Mouse (Mus musculus) megakaryocyte, adult 5-6 weeks (primary cell): ENCODE results near the gene Omp. TPM values are rescaled to one million over a fixed set of nuclear protein-coding genes. Genes with fewer than 3 reads are reported as not detected.

ENCODE experiments used
- ATAC-seq: 2 replicates; pipeline ENCODE4 v1.8.0; 2016; ENCODE audit warnings: mild to moderate bottlenecking, inconsistent platforms; ENCODE audit not compliant: poor library complexity, severe bottlenecking
- total RNA-seq, 2 experiments: library from RNA; stranded (forward) in 1 of 2; stranded (reverse) in 1 of 2; fragments of 153-499, 151-499 nt in 1 of 2; fragments of 221-1000, 200-1000 nt in 1 of 2; gene quantifications; 2 replicates each; pipeline versions ENCODE4 v1.2.3 to v1.2.4; 2015 to 2017

Omp gene
- total RNA-seq, 2 experiments from 2014 or later, result not detected

- ATAC-seq, result peak; percentile 79
These were observed 26.1 kb upstream of the Omp start for GRCm38 (mm10) chr7:98171141-98172073.

- ATAC-seq, result peak; percentile 71
These were observed 19.8 kb upstream of the Omp start for GRCm38 (mm10) chr7:98164999-98165528.

DNA sequence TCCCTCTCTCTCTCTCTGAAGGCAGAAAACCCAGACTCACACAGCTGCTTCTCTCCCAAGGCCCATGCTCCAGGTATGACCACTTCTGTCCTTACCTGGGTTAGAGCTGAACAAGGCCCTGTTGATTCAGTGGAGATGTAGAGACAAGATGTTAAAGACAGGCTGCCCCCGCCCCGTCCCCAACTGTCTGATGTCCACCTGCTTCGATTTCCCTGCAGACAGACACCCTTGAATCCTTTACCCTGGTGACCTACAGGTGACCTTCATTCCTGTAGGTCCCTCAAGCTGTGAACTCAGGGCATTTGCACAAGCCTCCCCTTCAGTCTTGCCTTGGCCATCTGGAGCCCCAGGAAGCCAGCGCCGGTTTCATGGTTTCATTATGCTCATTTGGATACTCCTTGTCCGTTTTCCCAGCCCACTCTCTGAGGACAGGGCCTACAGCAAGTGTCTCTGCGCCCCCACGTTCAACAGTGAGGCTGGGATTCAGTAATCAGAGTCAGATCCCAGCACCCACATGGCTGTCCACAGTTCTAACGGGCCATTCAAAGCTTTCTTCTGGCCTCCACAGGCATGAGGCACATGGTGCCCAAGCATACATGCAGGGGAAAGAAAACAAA is 19.2 kb upstream of the Omp start:
- ATAC-seq, result no peak

GRCm38 (mm10) chr7:98163700-98164099 is 18.4 kb upstream of the Omp start:
- no peak for ATAC-seq

DNA sequence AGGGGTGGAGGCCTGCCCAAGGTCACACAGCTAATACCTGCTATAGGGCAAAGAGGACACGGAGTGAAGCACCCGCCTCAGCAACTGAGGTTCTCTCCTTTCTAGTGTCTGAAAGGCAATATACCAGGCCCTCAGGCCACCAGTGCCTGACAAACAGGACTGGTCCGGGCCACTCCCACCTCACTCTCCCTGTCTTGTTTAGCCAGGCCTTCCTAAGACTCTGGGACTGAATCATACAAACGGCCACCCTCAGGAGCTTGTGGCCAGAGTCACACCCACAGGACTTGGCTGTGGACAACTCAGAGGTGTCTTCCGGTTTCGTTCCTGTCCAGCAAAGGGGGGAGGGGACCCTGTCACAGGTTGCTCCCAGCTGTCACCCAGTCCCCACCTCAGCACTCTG is 16.9 kb upstream of the Omp start:
- ATAC-seq, result no peak

GRCm38 (mm10) chr7:98160041-98160740 is 14.9 kb upstream of the Omp start:
- ATAC-seq, result no peak

DNA sequence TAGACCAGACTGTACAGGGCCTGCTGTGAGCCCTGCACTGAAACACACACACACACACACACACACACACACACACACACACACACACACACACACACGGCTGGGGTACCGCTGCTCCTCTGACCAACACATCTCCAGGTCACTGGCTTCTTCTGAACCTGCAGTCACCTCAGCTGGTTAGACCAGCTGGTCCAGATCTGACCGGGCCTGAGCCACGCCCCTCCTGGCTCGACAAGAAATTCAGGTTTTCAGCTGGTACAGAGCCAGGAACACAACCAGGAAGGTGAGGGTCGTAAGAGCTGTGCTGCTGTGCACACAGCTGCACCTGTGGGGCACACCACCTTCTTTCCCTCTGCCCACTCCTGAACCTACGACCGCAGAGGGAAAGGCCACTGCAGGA is 13.2 kb upstream of the Omp start:
- no peak for ATAC-seq

GRCm38 (mm10) chr7:98157636-98158332 is 12.5 kb upstream of the Omp start:
- ATAC-seq, result no peak

- no peak for ATAC-seq
These were observed 11.0 kb upstream of the Omp start for GRCm38 (mm10) chr7:98156280-98156665.

GRCm38 (mm10) chr7:98155546-98156279 is 10.4 kb upstream of the Omp start:
- peak; percentile 75 for ATAC-seq

DNA sequence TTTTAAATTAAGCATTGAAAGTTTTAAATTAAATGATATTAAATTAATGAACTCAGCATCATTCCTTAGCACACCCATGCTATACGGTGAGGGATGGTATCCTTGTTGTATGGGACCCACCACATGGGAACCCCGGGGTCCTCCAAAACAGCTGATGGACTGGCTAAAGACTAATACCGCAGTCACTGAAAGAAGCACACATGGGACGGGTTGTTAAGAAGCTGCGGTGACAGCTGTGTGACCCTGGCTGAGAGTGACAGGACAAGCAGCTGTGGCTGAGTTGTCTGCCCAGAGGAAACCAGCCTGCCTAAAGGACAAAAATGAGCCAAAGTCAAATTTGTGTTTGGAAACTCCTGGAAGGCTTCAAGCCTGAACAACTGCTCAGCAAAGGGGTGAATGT is 8.6 kb upstream of the Omp start:
- ATAC-seq, result no peak

- no peak for ATAC-seq
These were observed 8.0 kb upstream of the Omp start for GRCm38 (mm10) chr7:98153345-98153744.

GRCm38 (mm10) chr7:98152400-98152799 is 7.1 kb upstream of the Omp start:
- ATAC-seq, result no peak

DNA sequence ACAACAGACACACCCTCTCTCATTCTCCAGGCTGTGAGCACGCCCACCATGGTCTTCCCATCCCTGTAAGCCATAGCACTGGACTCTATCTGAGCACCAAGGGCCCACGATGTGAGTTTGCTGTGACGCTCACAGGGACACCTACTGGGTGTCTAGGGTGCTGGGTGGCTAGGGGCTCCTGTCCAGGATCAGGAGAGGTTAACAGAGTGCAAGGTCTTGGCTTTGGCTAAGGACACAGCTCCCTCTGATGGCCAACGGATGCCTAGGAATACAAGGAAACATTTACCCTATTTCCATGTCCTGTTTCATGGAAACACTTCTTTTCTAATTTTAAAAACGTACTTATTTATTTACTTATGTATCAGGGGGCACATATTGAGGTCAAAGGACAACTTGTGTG is 5.2 kb upstream of the Omp start:
- ATAC-seq, result no peak

- ATAC-seq, result no peak
These were observed 4.5 kb upstream of the Omp start for GRCm38 (mm10) chr7:98149802-98150201.

DNA sequence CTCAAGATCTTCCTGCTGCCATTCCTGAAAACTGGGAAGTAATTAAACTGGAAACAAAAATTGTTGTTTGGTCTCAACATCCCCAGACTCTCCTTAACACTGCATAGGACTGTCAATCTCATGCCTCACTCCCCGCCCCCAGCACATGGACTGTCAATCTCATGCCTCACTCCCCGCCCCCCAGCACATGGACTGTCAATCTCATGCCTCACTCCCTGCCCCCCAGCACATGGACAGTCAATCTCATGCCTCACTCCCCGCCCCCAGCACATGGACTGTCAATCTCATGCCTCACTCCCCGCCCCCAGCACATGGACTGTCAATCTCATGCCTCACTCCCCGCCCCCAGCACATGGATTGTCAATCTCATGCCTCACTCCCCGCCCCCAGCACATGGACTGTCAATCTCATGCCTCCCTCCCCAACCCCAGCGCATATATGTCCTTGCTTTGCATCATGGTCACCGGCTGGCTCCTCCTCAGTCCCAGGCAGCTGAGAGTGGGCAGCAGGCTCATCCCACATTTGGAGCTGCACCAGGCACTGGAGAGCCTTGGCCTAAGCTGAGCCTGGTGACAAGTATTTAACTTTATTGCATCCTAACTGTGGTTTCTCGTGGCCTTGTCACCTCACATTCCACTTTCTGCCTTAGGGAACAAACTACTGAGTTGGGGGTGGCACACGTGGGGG is 3.6 kb upstream of the Omp start:
- no peak for ATAC-seq

DNA sequence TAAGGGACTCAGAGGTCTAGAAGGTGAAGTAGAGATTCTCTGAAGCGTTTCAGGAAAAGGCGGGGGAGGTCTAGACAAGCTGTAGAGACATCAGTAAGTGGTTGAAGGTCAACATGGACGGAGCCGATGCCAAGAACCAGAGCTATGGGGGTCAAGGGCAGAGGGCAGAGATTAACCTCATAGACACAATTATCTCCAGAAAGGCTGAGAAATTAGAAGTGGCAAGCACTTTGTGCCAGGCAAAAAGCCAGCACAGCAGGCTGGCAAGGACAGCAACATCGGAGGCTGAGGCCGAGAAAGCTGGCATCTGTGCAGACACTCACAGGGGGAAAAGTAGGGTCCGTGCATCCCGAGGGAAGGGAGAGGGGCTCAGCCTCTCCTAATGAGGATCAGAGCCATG is 2.5 kb upstream of the Omp start:
- no peak for ATAC-seq

DNA sequence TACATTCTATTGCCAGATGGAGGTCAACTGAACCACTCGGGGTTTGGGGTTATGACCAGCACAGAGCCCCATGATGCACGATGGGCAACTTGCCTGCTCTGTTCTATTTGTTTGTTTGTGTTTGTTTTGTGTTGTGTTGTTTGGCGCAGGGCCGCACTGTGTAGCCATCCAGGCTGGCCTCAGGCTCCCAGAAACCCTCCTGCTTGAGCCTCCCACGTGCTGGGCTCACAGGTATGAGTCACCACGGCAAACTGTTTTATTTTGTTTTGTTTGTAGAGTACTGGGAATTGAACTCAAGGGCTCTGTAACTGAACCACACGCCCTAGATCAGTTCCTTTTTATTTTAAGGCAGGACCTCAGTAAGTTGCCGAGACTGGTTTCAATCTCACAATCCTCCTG is 1.1 kb upstream of the Omp start:
- ATAC-seq, result no peak

- ATAC-seq, result no peak
These were observed 642 bp upstream of the Omp start for GRCm38 (mm10) chr7:98145842-98146446.
